Mouse (Mus musculus): ENCODE results near the gene D130052B06Rik. TPM values are rescaled to one million over a fixed set of nuclear protein-coding genes. Genes with fewer than 3 reads are reported as not detected.

The D130052B06Rik gene
- polyA plus RNA-seq, 1 experiment from 2014 or later, result not detected

DNA sequence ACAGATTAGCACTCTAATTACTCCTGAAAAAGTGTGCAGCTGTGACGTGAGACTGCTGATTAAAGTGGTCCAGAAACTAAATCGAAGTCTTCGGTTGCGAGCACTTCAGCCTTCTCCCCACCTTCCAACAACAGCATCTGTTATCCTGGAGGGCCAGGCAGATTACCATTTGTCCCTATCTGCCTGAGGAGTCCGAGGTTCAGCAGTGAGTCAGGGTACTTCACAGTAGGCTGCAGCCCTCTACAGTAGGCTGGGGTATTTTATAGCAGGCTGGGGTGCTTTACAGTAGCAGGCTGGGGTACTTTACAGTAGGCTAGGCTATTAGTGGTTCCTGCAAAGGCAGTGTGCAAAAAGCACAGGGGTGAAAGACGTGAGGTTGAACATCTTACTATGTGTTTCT, 69.3 kb downstream of the D130052B06Rik start:
- WGBS, result 62% methylated on average over 6 of the region's 6 CpGs
- Histone ChIP-seq H3K4me2 (replicated peaks) (no peak overlapping the region), H3K9me3 (replicated peaks) (no peaks in the 10 kb centered on the region), H3K4me3 (replicated peaks) (no peak overlapping the region), H3K4me1 (no peaks in the 10 kb centered on the region), H3K27me3 (no peaks in the 10 kb centered on the region), H3K9ac (no peak overlapping the region), H3K27ac (replicated peaks) (no peak overlapping the region), H3K36me3 (no peaks in the 10 kb centered on the region)
- ATAC-seq (ENCODE audit: insufficient number of reproducible peaks, low FRiP score, low TSS enrichment, low read depth), result no peak

DNA sequence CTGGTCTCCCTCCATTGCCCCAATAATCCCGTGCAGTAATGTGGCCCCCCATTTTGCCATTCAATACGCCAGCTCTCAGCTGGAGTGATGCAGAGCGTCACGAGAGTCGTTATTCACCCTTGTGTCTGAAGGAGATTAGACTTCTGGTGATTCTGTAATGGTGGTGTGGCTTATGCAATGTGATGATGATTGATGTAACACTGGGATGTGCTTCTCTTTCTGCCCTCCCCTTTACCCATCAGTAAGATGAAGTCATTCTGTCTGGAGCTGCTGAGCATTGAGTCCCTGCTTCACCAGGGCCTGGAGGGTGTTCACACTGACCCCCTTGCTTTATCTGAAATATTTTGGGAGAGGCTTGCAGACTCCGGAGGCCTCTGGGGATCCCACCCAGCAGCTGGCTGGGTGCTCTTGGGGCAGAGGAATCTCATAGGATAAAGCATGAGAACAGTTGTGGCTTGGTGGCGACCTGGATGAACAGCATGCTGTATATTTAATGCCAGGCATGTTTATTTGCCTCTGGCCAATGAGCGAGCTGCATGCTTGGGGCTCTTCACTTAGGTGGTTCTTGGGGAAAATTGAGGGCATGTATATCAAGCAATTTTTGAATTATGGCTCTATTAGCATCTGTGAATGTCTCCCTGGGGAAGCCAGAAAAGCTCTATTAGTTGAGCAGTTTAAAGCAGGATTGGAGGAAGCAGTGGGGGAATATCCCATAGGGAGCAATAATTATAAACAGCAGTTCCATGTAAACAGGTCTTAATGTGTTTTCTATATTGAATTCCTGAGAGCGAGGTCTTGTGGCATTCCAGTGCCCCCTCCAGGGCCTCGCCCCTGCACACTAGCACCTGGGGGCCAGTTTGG, 71.2 kb downstream of the D130052B06Rik start:
- Histone ChIP-seq H3K27ac (replicated peaks) (no peak overlapping the region), H3K9me3 (replicated peaks) (no peaks in the 10 kb centered on the region), H3K4me1 (no peaks in the 10 kb centered on the region), H3K27me3 (no peaks in the 10 kb centered on the region), H3K9ac (no peak overlapping the region), H3K4me3 (replicated peaks) (no peak overlapping the region), H3K4me2 (replicated peaks) (no peak overlapping the region), H3K36me3 (no peaks in the 10 kb centered on the region)
- no peak for ATAC-seq (ENCODE audit: insufficient number of reproducible peaks, low FRiP score, low TSS enrichment, low read depth)
- WGBS, result 62% methylated on average over 10 of the region's 10 CpGs

Other genes with a start within 250 kb of the D130052B06Rik start
- gene Ranbp17, start 85.6 kb upstream of the D130052B06Rik start, polyA plus RNA-seq (2015; fragmentation: Nextera tagmentation; extraction: Ambion mirVana), result 3.3 and 4.2 TPM in 2 replicates
- 3.2 and 4.3 TPM in 2 replicates for gene Gabrp, start 20.3 kb upstream of the D130052B06Rik start, polyA plus RNA-seq (2015; fragmentation: Nextera tagmentation; extraction: Ambion mirVana)

All from embryonic facial prominence, embryonic 15.5 days (tissue).